Mouse (Mus musculus) adrenal gland, adult (tissue): ENCODE measurements around the gene Pakap.

Source experiments
- DNase-seq, 2 experiments: peaks; one replicate each; pipeline ENCODE4 v3.0.0; 2022 to 2023; ENCODE audit warnings: low spot score in 1 of 2; ENCODE audit not compliant: inconsistent age in 2 of 2

The Pakap gene

DNA sequence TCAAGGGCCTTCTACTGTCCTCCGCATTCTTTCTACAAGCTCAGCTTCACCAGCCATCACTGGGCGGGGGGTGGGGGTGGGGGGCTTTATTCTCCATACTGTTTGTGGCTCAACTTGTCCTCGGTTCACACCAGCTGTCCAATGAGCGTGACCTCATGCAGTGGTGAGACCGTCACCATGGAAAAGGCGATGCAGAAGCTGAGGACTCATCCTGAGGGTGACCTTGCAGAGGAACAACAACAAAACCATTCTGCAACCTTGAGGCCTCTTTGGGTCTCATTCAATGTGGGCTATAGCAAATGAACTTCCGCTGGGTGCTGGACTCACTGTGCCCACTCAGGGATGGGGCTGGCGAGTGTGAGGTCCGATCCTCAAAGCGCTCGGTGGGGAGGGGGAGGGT, 183.6 kb downstream of the Pakap start:
- peak; percentile 66 to 74 for DNase-seq

DNA sequence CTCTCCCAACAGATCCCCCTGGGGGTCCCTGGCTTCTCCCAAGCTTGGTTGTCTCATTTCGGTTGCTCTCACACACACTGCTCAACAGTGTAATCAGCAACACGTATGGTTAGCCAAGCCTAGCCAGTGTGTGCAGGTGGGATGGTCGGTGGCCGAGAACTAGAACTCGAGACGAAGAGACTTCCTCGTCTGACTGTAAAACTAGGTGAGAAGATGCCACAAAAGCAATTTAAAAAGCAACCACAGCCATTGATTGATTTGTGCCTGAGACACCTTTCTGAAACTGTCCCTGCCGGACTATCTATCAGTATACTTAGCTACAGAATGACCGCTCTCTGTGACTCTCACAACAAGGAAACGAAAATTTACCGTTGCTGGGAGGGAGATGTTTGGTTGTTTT, 187.1 kb downstream of the Pakap start:
- no peak for DNase-seq

DNA sequence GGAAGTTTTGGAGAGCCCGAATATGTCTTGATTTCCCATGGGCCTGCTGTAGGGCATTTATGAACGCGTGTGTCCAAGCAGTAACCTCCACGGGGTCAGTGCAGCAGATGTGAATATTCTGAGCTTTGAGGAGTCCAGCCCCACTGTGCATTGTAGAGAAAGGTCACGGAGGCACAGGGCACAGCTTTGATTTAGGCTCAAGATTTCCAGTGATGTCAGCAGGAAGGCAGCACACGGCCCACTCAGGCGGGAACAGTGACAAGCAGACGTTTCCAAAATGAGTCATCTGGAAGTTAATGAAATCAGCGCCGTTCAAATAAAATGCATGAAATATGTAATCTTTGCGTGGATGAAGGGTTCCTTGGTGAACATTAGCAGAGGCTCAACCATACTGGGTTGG, 190.0 kb downstream of the Pakap start:
- DNase-seq = peak; percentile 74 to 85

- peak in 1 of 2 experiments; percentile 68 for DNase-seq
Observed at GRCm38 (mm10) chr4:57762424-57762823, 194.4 kb downstream of the Pakap start.

DNA sequence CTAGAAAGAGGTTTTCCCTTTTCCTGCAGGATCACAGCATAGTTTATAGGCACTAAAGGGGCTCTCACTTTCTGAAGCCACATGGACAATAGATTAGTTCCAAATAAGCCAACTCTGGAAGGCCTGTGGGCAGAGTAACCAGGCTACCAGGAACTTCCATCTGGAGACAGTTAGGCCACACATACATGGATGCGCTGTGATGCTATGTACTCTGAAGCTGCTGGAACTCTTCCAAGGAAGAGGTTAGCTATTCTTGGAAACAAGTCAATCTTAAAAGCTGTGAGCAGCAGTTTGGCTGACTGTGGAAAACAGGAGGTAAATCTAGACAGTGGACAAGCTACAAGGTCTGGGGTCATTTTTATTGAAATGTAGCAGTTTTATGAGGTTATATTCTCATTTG, 196.4 kb downstream of the Pakap start:
- peak in 1 of 2 experiments; percentile 67 for DNase-seq

- no peak for DNase-seq
Observed at GRCm38 (mm10) chr4:57764926-57765325, 196.9 kb downstream of the Pakap start.

DNA sequence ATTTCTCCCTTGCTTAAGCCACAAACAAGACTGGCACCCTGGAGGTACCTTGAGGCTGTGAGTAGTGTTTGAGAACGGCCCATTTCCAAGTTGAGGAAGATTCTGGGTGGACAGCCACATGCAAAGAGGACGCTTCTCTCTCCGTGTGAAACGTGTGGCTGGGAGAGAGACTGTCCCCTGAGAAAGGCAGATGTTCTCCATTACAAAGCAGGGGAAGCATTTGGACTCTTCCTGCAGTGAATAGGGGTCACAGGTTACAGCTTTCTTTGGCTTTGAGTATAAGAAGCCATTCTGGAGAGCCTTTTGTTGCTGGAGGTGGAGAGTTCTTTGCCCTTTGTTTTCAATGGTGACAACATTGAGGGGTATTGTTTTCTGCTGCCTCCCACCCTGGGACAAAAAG, 197.8 kb downstream of the Pakap start:
- DNase-seq = no peak

GRCm38 (mm10) chr4:57769007-57769406, 201.0 kb downstream of the Pakap start:
- peak in 1 of 2 experiments; percentile 52 for DNase-seq

DNA sequence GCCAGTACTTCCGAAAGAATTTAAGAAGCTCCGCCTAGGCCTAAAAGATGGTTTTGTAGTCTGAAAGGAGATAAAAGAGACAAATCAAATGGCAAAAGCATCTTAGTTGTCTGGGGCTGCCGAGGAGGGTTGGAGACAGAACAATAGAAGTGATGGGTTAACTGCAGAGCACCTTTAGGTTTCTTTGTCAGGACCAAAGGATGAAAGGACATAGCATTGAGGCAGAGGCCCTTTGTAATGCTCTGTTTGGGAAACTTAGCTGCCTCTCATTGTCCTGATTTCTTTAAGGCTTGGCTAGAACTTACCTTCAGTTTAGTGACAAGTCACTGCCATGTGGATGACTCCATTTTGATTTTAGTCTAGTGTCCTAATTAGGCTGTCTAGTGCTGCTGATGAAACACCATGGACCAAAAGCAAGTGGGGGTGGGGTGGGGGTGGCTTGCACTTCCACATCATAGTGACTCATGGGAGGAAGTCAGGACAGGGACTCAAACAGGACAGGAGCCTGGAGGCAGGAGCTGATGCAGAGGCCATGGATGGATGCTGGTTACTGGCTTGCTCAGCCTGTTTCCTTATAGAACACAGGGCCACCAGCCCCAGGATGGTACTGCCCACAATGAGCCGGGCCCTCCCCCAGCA, 202.3 kb downstream of the Pakap start:
- DNase-seq = peak in 1 of 2 experiments; percentile 51

- DNase-seq = no peak
Observed at GRCm38 (mm10) chr4:57771558-57772219, 203.7 kb downstream of the Pakap start.

- DNase-seq = no peak
Observed at GRCm38 (mm10) chr4:57772851-57773510, 205.0 kb downstream of the Pakap start.

DNA sequence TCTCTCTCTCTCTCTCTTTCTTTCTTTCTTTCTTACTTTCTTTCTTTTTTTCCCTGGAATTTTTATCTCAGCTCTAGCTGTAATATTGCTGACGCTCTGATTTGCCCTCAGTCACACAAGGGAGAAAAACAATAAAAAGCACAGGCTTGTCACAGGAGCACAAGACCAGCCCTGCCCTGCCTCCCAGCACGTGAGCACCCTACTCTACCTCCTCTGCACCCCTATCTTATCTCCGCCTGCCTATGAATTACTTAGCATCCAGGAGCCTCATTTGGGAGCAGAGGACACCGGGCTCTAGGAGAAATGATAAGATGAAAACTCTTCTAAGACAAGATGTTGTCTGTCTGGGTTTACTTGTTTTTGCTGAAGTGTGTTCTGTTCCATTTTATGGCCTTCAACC, 206.5 kb downstream of the Pakap start:
- no peak for DNase-seq

DNA sequence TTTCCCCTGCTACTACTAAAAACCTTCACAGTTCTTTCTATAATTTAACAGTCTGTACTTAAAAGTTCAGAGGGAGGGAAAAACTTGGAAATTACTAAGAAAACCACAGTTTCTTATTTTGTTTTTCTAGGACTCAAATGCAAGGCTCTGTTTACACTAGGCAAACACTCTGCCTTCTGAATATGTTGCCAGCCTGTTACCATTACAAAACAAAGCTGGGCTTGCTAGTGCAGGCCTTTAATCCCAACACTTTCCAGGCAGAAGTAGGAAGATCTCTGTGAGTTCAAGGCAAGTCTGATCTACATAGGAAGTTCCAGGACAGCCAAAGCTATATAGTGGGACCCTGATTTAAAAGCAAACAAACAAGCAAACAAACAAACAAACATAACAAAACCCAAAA, 207.6 kb downstream of the Pakap start:
- DNase-seq = no peak

DNA sequence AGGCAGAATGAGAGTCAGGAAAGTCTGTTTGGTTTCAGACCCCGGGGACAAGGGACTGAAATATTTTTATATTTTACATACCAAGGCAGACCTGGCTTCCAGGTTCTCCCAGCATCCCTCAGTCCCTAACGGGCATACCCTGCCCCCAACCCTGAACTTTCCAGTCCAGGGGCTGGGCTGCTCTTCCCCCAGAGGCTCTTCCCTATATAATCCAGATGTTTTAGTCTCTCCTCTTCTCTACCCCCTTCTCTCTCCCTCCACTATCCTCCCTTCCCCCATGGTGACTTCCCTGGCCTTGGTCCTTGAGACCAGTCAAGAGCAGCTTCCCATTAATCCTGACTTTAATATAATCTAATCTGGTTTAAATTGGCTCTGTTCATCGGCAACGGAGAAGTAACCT, 212.4 kb downstream of the Pakap start:
- DNase-seq = no peak

GRCm38 (mm10) chr4:57780833-57781641, 213.1 kb downstream of the Pakap start:
- DNase-seq = peak in 1 of 2 experiments; percentile 45

- peak; percentile 86 to 93 for DNase-seq
Observed at GRCm38 (mm10) chr4:57781994-57782393, 214.0 kb downstream of the Pakap start.

GRCm38 (mm10) chr4:57782549-57783390, 214.8 kb downstream of the Pakap start:
- DNase-seq = peak; percentile 47 to 76

GRCm38 (mm10) chr4:57783391-57783770, 215.4 kb downstream of the Pakap start:
- no peak for DNase-seq

DNA sequence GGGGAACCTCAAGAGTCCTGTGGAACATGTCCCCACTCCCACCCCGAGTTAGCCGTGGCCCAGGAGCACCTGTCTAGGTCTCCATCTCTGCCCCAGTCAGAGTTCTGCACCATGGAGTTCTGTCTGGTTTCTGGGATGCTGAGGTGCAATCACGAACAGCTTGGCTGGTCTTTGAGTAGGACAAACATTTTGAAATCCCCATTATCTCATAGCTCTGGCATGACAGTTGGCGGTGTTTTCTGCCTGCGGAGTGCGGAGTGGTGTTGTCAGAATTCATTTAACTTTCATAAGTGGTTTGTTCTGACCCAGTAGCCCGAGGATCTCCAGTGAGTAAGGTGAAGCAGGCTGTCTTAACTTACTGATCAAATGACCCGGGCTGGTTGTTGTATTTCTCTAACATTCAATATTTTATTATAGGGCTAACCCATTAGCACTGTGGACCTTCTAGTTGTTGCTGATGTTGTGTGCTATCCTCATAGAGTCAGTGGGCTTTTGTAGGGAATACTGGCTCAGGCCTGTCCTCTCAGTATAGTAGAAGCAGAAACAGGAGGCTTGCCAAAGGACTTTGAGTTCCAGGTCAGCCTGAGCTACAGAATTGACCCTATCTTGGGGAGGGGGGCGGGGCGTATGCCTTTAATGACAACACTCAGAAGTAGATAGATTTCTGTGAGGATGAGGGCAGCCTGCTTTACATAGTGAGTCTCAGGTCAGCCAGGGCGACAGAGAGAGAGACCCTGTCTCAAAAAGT, 216.0 kb downstream of the Pakap start:
- DNase-seq = peak; percentile 39 to 82

- no peak for DNase-seq
Observed at GRCm38 (mm10) chr4:57788709-57789108, 220.7 kb downstream of the Pakap start.
